Mouse (Mus musculus) lung, postnatal 0 days (tissue): ENCODE measurements around the gene Slc2a4.

Source experiments
- CTCF ChIP-seq: IDR thresholded peaks from 2 replicates; pipeline ENCODE4 v1.5.1; 2016; ENCODE audit warnings: antibody characterized with exemption, mild to moderate bottlenecking
- EP300 ChIP-seq: IDR thresholded peaks from 2 replicates; pipeline ENCODE4 v1.6.1; 2016; ENCODE audit warnings: antibody characterized with exemption, mild to moderate bottlenecking, control low read depth

DNA sequence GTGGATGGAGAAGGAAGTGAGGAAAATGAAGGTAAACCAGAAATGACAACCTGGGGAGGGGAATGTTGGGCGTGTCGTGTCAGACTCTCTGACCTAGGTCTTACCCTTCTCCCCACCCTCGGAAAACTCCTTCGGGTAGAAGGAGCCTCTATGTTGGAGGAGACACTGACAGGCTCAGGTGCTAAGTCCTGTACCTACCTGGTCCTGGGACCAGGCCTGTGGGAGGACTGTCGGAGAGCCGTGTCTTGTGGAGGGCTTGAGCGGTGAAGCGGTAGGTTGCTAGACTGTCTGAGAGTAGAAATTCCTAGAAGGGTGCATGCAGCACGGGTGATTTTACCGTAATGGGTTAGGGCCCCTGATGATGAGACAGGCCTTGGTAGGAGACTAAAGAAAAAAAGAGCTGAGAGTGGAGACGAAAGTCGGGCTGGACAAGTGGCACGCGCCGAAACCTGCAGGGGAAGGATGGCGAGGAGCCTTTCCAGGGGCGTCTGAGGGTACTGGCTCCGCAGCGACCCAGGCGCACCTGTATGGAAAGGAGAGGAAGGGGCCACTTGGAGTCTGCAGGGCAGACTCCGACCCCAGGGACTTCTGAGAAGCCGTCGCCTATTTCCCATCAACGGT, 16.8 kb upstream of the Slc2a4 start, which contains the start of gene Cldn7:
- TF ChIP-seq CTCF: no peak
- TF ChIP-seq EP300: no peak
